Mouse (Mus musculus) CD4-positive helper T cell, adult 2 months (primary cell): ENCODE data around the gene Exoc3l.

Experiments
- DNase-seq: peaks from one replicate; pipeline ENCODE4 v3.0.0-alpha.2; 2012; ENCODE audit warnings: low read depth, missing footprints, low spot score

Exoc3l gene

GRCm38 (mm10) chr8:105313622-105314402 is 17.9 kb upstream of the Exoc3l start:
- no peak for DNase-seq

DNA sequence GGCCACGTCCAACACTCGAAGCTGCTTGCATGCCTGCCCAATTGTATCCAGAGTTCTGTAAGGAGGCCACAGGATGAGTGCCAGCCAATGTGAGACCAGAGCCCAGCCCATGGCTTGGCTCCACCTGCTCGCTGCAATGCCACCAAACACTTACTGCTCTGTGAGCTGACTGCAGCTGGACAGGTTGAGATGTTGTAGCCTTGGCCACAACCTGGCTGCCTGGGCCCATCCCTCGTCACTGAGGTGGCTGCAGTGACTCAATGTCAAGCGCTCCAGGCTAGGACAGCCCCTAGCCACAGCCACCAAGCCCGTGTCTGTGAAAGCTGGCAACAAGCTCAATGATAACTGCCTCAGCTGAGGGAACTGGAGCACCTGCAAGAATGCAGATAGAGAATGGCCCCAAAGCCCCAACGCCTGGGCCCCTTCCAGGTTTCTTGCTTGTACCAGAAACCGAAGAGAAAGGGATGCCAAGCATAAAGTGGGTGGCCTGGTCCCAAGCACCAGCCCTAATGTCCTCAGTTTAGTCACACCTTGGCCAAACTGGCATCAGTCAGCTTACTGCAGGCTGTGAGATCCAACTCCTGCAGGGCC is 17.1 kb upstream of the Exoc3l start:
- DNase-seq, result no peak

GRCm38 (mm10) chr8:105311718-105312117 is 15.8 kb upstream of the Exoc3l start:
- no peak for DNase-seq

DNA sequence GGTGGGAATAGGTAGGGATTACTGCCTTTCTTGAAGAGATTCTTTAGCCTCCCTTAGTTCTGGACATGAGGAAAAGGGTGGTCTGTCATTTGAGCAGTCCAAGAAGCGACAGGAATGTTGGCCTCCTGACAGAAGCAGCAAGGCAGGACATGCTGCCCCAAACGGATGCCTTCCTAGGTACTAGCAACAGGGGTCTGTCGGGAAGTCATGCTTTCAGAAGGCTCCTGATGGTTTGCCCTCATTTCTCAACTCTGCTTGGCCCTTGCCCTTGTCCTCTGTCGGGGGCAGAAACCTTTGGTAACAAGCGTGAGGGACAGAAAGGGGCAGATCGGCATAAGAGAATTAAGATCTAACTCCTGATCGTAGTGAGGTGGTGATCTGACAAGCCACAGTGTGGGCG is 14.2 kb upstream of the Exoc3l start:
- DNase-seq, result no peak

GRCm38 (mm10) chr8:105309142-105309847 is 13.4 kb upstream of the Exoc3l start:
- no peak for DNase-seq

GRCm38 (mm10) chr8:105308428-105308827 is 12.5 kb upstream of the Exoc3l start:
- DNase-seq, result no peak

GRCm38 (mm10) chr8:105307670-105308069 is 11.8 kb upstream of the Exoc3l start:
- no peak for DNase-seq

- no peak for DNase-seq
These were observed 10.3 kb upstream of the Exoc3l start for GRCm38 (mm10) chr8:105306146-105306691.

DNA sequence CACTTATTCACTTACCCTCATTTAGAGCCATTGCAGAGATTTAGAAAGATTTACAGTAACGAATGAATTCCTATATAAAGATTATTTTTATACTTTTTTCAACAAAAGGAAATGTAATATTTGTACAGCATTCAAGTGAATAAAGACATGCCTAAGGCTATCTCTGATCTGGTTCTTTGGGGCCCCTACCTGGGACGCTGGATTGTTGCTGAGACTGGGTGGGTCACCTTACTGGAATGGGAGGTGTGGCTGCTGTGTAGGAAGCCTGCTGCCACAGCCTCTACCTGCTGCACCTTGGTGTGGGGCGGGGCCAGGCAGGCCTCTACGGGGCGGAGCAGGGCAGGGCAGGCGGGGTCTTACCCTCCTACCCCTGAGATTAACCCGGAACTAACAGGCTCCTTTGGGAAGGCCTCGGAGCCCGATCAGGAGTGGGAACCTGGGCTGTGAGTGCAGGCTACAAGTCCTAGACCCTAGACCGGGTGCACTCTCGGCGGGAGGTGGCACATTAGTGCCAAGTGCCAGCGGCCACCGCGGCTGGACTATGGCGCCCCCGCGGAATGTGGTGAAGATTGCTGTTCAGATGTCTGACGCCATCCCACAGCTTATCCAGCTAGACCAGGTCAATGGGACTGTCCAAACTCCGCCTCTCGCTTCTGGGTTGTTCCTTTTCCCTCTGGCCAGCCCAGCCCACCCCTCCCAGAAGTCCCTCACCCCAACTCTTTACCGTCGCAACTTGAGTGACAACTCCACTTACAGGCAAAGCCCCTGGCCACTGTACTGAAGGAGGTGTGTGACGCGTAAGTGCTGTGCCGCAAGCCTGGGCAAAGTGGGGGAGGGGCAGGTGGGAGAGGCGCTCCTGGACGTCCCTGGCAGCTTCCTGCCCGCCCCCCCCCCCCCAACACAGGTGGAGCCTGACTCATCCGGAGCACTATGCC is 9.6 kb upstream of the Exoc3l start, which contains the start of gene Elmo3:
Gene Elmo3 (plus strand): TSS at position 391 of the 935 bp plus-strand sequence.
- peak; percentile 63 for DNase-seq

DNA sequence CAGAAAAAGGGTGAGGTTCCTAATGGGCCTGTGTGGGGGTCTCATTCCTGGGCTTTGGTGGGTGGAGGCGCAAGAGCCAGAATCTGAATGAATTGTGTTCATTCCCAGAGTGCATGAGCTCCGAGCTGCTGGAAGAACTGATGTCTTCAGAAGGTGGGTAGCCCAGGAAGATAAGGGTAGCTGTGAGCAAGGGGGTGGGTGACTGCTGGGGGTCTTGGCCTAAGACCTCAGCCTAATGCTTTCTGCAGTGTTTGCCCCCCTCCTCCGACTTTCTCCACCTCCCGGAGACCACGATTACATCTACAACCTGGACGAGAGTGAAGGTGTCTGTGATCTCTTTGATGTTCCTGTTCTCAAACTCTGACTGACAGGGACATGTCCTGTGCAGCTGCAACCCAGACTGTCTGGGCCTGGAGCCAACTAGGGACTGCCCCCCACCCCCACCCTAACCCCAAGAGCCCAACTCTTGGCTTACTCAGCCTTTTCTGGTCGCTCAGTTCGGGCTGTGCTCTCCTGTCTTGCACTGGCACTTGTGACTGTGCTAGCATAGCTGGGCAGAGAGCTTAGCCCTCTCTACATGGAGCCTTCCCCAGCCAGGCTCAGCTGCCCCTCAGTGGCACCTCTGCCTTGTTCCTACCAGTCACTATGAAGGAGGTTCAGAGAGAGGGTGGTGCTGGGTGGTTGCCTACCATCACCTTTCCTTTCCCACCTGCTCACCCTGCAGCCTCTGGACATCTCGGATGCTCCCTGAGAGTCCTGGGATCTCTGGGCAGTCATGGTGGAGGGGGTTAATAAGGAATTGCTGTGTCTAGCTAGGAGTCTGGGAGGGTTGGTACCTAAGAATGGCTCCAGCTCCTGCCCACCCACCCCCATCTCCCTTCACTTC is 8.7 kb upstream of the Exoc3l start:
- peak; percentile 60 for DNase-seq

- no peak for DNase-seq
These were observed 8.0 kb upstream of the Exoc3l start for GRCm38 (mm10) chr8:105303874-105304273.

- no peak for DNase-seq
These were observed 7.5 kb upstream of the Exoc3l start for GRCm38 (mm10) chr8:105303396-105303795.

- DNase-seq, result no peak
These were observed 4.1 kb upstream of the Exoc3l start for GRCm38 (mm10) chr8:105299962-105300361.

DNA sequence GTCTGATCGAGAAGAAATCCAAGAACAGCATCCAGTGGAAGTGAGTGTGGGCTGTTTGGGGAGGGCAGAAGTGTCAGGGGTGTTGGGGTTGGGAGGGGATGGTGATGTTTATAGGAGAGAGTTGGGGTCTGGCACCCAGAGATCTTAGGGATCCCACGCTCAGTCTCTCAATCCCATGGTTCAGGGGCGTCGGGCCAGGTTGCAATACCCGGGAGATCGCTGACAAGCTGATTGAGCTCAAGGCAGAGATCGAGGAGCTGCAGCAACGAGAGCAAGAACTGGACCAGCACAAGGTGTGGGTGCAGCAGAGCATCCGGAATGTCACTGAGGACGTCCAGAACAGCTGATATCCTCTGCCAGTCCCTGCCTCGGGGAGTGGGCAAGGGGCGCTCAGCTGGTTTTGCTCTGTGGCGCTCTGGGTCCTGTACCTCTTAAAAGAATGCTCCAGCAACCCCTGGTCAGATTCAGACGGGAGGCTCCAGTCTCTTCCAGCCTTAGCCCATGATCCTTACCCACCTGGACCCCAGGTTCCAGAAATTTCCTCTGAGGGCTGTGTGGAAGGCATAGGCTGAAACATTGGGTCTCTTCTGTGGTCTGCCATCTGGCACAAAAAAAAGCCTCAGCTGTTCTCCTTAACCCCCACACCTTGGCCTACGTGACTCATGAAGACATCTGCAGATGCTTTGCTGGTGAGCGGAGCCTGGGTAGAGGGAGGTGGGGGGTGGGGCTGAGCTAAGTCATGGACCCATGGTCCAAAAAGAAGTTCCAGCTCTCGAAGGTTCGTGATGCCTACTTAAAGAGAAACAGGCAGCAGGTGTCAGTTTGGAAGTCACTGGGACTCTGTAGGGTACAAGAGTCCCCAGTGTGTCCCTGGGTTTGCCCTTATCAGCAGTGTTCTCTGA is 2.7 kb upstream of the Exoc3l start:
- no peak for DNase-seq

GRCm38 (mm10) chr8:105297511-105298192 is 1.8 kb upstream of the Exoc3l start, which contains the start of gene E2f4:
E2f4 (plus strand) TSS chr8:105297663.
- DNase-seq, result peak; percentile 90

- DNase-seq, result no peak
These were observed 645 bp downstream of the Exoc3l start for GRCm38 (mm10) chr8:105295256-105295655.

GRCm38 (mm10) chr8:105294776-105295175 is 1.1 kb downstream of the Exoc3l start:
- DNase-seq, result no peak

- DNase-seq, result no peak
These were observed 2.5 kb downstream of the Exoc3l start for GRCm38 (mm10) chr8:105293405-105293804.
